Mouse (Mus musculus) megakaryocyte progenitor cell, adult 5-6 weeks (primary cell): ENCODE measurements at regions not wholly inside any gene's neighbourhood (a gene's known extent, or its start where the extent isn't known, plus 50 kb on each side); places are given as distances from the start of the nearest gene placed in this dataset.
A peak's percentile ranks its signal among the peaks of the same experiment; 100 is the strongest.

ENCODE experiments used
- ATAC-seq: replicated peaks from 2 replicates; pipeline ENCODE4 v1.8.0; 2016; ENCODE audit warnings: mild to moderate bottlenecking, moderate TSS enrichment, inconsistent platforms; ENCODE audit not compliant: poor library complexity

DNA sequence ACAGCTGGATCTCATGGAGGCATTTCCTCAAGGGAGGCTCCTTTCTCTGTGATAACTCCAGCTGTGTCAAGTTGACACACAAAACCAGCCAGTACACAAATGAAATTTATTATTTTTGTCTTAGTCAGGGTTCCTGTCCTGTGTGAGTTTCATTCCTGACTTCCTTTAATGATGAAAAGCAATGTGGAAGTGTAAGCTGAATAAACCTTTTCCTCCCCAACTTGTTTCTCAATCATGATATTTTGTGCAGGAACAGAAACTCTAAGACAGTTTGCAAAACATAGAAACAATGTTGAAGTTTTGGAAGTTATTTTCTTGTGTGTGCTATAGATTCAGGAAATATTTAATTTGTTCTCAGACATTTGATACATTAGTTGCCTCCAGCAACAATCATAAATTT is 526.9 kb downstream of the 1700017N19Rik start:
- ATAC-seq, result peak; percentile 36

DNA sequence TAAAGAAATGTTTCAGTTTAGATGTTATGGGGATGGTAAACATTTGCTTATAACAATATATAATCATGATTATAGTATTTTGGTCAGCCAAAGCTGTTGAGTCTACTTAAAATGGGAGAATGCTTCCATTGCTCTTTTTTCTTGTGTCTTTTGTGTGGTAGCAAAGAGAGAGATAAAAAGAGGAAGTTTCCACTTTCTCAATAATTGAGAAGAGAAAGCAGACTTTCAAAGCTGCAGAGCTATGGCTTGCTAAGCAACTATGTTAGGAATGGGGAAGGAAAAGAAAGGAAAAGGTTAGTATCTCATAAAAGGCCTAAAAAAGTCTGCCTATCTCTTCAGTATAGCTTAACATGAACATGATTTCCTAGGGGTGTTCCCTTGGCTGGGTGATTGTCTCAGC is 529.9 kb downstream of the 1700017N19Rik start:
- ATAC-seq, result peak; percentile 87

DNA sequence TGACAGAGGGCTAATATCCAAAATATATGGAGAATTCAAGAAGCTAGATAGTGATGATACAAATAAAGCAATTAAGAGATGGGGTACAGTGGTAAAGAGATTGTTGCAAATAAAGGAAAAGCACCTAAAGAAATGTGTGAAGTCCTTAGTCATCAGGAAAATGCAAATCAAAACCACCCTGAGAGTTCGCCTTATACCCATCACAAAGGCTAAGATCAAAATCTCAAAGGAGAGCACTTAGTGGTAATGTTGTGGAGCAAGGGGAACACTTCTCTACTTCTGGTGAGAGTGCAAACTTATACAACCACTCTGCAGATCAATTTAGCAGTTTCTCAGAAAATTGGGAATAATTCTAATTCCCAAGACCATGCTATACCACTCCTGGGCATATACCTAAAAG is 514.2 kb upstream of the Mgat4c start:
- ATAC-seq, result no peak

DNA sequence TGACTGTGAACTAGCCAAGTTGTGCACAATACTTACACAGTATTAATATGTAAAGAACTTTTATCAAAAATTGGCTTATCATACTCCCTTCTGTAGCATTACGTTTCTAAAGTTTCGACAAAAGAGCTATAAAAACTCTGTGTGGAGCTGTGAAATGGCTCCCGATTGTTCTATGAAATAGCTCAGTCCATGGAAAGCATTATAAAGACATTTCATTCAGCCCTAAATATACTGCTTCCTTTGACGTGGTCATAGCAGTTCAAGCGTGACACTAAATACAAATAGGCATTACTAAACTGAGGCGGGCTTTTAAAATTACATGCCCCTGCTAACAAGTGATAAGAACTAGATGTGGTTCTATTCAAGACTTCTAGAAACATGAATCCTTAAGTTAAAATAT is 509.5 kb upstream of the Mgat4c start:
- ATAC-seq, result no peak

DNA sequence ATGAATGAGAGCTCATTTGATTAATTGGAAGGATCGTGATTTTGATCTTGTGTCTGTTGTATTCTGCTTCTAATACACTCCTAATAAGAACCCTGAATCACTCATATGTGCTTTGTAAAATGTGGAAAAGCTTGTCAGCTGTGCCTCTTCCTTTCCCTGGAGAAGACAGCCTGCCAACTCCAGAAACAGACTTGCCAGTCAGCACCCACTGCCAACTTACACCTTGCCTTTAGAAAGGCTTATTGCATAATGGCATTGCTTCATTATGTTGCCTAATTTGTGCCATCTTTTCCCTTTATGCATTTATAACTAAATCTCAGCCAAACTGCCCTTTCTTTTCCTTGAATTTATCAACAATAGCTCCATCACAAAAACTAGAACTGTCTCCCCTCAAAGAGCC is 492.1 kb upstream of the Mgat4c start:
- ATAC-seq, result no peak
